Mouse (Mus musculus) hindbrain, embryonic 11.5 days (tissue): ENCODE measurements around the gene Wfdc15a. TPM values are rescaled to one million over a fixed set of nuclear protein-coding genes. Genes with fewer than 3 reads are reported as not detected.

Experiments used
- ATAC-seq: fragments of 200-750 bp; cut with Nextera tagmentation; 2 replicates; pipeline ENCODE4 v1.8.0; 2017; ENCODE audit warnings: mild to moderate bottlenecking, moderate TSS enrichment, moderate library complexity; ENCODE audit not compliant: low FRiP score
- DNase-seq: peaks from one replicate; pipeline ENCODE4 v3.0.0-alpha.2; 2015; ENCODE audit warnings: low spot score
- H3K27ac ChIP-seq: fragments of 300-500 bp; sonication (generic); 2 replicates; pipeline ENCODE4 v1.5.1; 2014; ENCODE audit warnings: mild to moderate bottlenecking, low read depth, low read length
- H3K27me3 ChIP-seq: fragments of 300-500 bp; sonication (generic); 2 replicates; pipeline ENCODE4 v1.6.1; 2014; ENCODE audit warnings: mild to moderate bottlenecking, low read length, moderate library complexity, mixed read lengths; ENCODE audit not compliant: control insufficient read depth, insufficient read depth
- H3K36me3 ChIP-seq: fragments of 300-500 bp; sonication (generic); 2 replicates; pipeline ENCODE4 v1.6.1; 2014; ENCODE audit warnings: mild to moderate bottlenecking, low read length, moderate library complexity, mixed read lengths; ENCODE audit not compliant: control insufficient read depth, insufficient read depth
- H3K4me1 ChIP-seq: fragments of 300-500 bp; sonication (generic); replicated peaks from 2 replicates; pipeline ENCODE4 v1.6.1; 2014; ENCODE audit warnings: low read length, mixed read lengths; ENCODE audit not compliant: control insufficient read depth, insufficient read depth
- H3K4me2 ChIP-seq: fragments of 300-500 bp; sonication (generic); replicated peaks from 2 replicates; pipeline ENCODE4 v1.6.1; 2014; ENCODE audit warnings: mild to moderate bottlenecking, low read depth, low read length
- H3K4me3 ChIP-seq: fragments of 300-500 bp; sonication (generic); 2 replicates; pipeline ENCODE4 v1.5.1; 2014; ENCODE audit warnings: low read depth, low read length
- H3K9ac ChIP-seq: fragments of 300-500 bp; sonication (generic); 2 replicates; pipeline ENCODE4 v1.6.1; 2014; ENCODE audit warnings: low read depth, low read length
- H3K9me3 ChIP-seq: fragments of 300-500 bp; sonication (generic); 2 replicates; pipeline ENCODE4 v1.6.1; 2016; ENCODE audit warnings: low read length; ENCODE audit not compliant: control insufficient read depth
- WGBS: fragments of 180-500 bp; shearing (Covaris S2); extraction: QIAGEN DNeasy Blood & Tissue Kit; methylation state at CpG from one replicate; pipeline ENCODE4 v1.1.7; 2014; 5-methylcytosine and 5-hydroxymethylcytosine counted together
- polyA plus RNA-seq: library from polyadenylated mRNA; unstranded; fragments of >200 nt; fragmentation: Nextera tagmentation; extraction: Ambion mirVana; gene quantifications from 2 replicates; pipeline ENCODE4 v1.2.1, GENCODE M21; 2014

Gene Wfdc15a
- polyA plus RNA-seq, 1 experiment from 2014 or later, result not detected

GRCm38 (mm10) chr2:164182692-164183255, 17.2 kb downstream of the Wfdc15a start, which contains the start of gene Wfdc5:
Gene Wfdc5 (minus strand): TSS chr2:164182742.
- Histone ChIP-seq H3K9me3 (no peaks in the 10 kb centered on the region), H3K36me3 (no peaks in the 10 kb centered on the region), H3K27ac (no peak within 1 kb of the TSS), H3K4me2 (no peak within 1 kb of the TSS), H3K4me1 (no peaks in the 10 kb centered on the region), H3K9ac (no peak within 1 kb of the TSS), H3K4me3 (no peak within 1 kb of the TSS), H3K27me3 (no peaks in the 10 kb centered on the region)
- ATAC-seq, result no peak
- WGBS, result 84% methylated on average over 7 of the region's 7 CpGs
- DNase-seq, result no peak

- no peaks in the 10 kb centered on the region for H3K27me3 ChIP-seq
- no peak overlapping the region for H3K27ac ChIP-seq
- no peak for DNase-seq
- no peak overlapping the region for H3K4me3 ChIP-seq
- H3K4me1 ChIP-seq, result no peaks in the 10 kb centered on the region
- WGBS, result 88% methylated on average over 4 of the region's 4 CpGs
- H3K9ac ChIP-seq, result no peak overlapping the region
- no peaks in the 10 kb centered on the region for H3K9me3 ChIP-seq
- H3K4me2 ChIP-seq, result no peak overlapping the region
- no peak for ATAC-seq
- H3K36me3 ChIP-seq, result no peaks in the 10 kb centered on the region
Measured at GRCm38 (mm10) chr2:164180770-164181169, 19.2 kb downstream of the Wfdc15a start.

- Histone ChIP-seq H3K27ac (no peak overlapping the region), H3K9ac (no peak overlapping the region), H3K9me3 (no peaks in the 10 kb centered on the region), H3K27me3 (no peaks in the 10 kb centered on the region), H3K4me3 (no peak overlapping the region), H3K36me3 (no peaks in the 10 kb centered on the region), H3K4me1 (no peaks in the 10 kb centered on the region), H3K4me2 (no peak overlapping the region)
- ATAC-seq (no peak), DNase-seq (peak; percentile 7)
- 39% methylated on average over 3 of the region's 3 CpGs for WGBS
Measured at GRCm38 (mm10) chr2:164180124-164180523, 19.8 kb downstream of the Wfdc15a start.

GRCm38 (mm10) chr2:164177831-164178230, 22.1 kb downstream of the Wfdc15a start:
- H3K9ac ChIP-seq, result no peak overlapping the region
- WGBS, result 90% methylated on average over 5 of the region's 5 CpGs
- H3K36me3 ChIP-seq, result no peaks in the 10 kb centered on the region
- no peaks in the 10 kb centered on the region; the same call in 1 of the 2 replicates for H3K27me3 ChIP-seq
- ATAC-seq, result no peak
- no peaks in the 10 kb centered on the region for H3K4me1 ChIP-seq
- DNase-seq, result no peak
- no peaks in the 10 kb centered on the region for H3K9me3 ChIP-seq
- no peak overlapping the region for H3K4me2 ChIP-seq
- no peak overlapping the region for H3K27ac ChIP-seq
- no peak overlapping the region for H3K4me3 ChIP-seq

- Histone ChIP-seq H3K36me3 (no peaks in the 10 kb centered on the region), H3K27me3 (peaks cover 12% of the 10 kb centered on the region), H3K27ac (no peak overlapping the region), H3K4me1 (peaks cover 4% of the 10 kb centered on the region), H3K9ac (no peak overlapping the region), H3K9me3 (no peaks in the 10 kb centered on the region), H3K4me2 (no peak overlapping the region), H3K4me3 (no peak overlapping the region)
- DNase-seq (no peak), ATAC-seq (no peak)
- 84% methylated on average over 3 of the region's 3 CpGs for WGBS
Measured at GRCm38 (mm10) chr2:164175850-164176249, 24.1 kb downstream of the Wfdc15a start.

- Histone ChIP-seq H3K9me3 (no peaks in the 10 kb centered on the region), H3K9ac (no peak overlapping the region), H3K36me3 (no peaks in the 10 kb centered on the region), H3K27ac (no peak overlapping the region), H3K4me2 (no peak overlapping the region), H3K4me3 (no peak overlapping the region), H3K4me1 (peaks cover 5% of the 10 kb centered on the region), H3K27me3 (peaks cover 22% of the 10 kb centered on the region)
- ATAC-seq (no peak), DNase-seq (no peak)
- WGBS, result 75% methylated on average over 8 of the region's 8 CpGs
Measured at GRCm38 (mm10) chr2:164174649-164175395, 25.1 kb downstream of the Wfdc15a start.

- Histone ChIP-seq H3K9ac (no peak overlapping the region), H3K4me1 (peaks cover 8% of the 10 kb centered on the region), H3K9me3 (no peaks in the 10 kb centered on the region), H3K4me3 (no peak overlapping the region), H3K27me3 (peaks cover 36% of the 10 kb centered on the region), H3K36me3 (no peaks in the 10 kb centered on the region), H3K4me2 (no peak overlapping the region), H3K27ac (no peak overlapping the region)
- WGBS, result 74% methylated on average over 3 of the region's 3 CpGs
- DNase-seq (no peak), ATAC-seq (no peak)
Measured at GRCm38 (mm10) chr2:164173394-164173793, 26.5 kb downstream of the Wfdc15a start.

GRCm38 (mm10) chr2:164170902-164171301, 29.0 kb downstream of the Wfdc15a start, which contains the start of gene Kcns1:
Gene Kcns1 (minus strand): TSS chr2:164171113.
- no peak for DNase-seq
- Histone ChIP-seq H3K4me1 (peaks cover 12% of the 10 kb centered on the region), H3K4me2 (peak within 1 kb of the TSS; percentile 63), H3K36me3 (no peaks in the 10 kb centered on the region), H3K4me3 (peak within 1 kb of the TSS; percentile 28), H3K27me3 (peaks cover 57% of the 10 kb centered on the region), H3K9ac (0 out of 2 replicates have a peak within 1 kb of the TSS, but pooled peaks have one; percentile 19), H3K27ac (no peak within 1 kb of the TSS), H3K9me3 (no peaks in the 10 kb centered on the region)
- whole genome bisulfite sequencing, result under 1% methylated on average over 21 of the region's 29 CpGs
- no peak; the same call in 1 of the 2 replicates for ATAC-seq

GRCm38 (mm10) chr2:164170326-164170725, 29.6 kb downstream of the Wfdc15a start:
- Histone ChIP-seq H3K27ac (no peak overlapping the region), H3K9me3 (no peaks in the 10 kb centered on the region), H3K4me2 (peak overlapping the region; percentile 63), H3K4me3 (peak overlapping the region; percentile 28), H3K4me1 (peaks cover 12% of the 10 kb centered on the region), H3K36me3 (no peaks in the 10 kb centered on the region), H3K27me3 (peaks cover 57% of the 10 kb centered on the region), H3K9ac (0 out of 2 replicates have a peak overlapping the region, but pooled peaks have one; percentile 19)
- DNase-seq (peak; percentile 30), ATAC-seq (no peak)
- 5% methylated on average over 11 of the region's 11 CpGs for WGBS
